Mouse (Mus musculus) C2C12 (cell line): ENCODE data around the gene Optn. TPM values are rescaled to one million over a fixed set of nuclear protein-coding genes. Genes with fewer than 3 reads are reported as not detected.

Experiments
- H3K27me3 ChIP-seq: one replicate; pipeline ENCODE4 v1.6.1; 2011; ENCODE audit not compliant: control insufficient read depth, insufficient read depth, insufficient read length
- H3K36me3 ChIP-seq: one replicate; pipeline ENCODE4 v1.6.1; 2011; ENCODE audit not compliant: control insufficient read depth, insufficient read depth
- H3K4me3 ChIP-seq: one replicate; pipeline ENCODE4 v1.5.1; 2011; ENCODE audit warnings: mild to moderate bottlenecking, control low read depth; ENCODE audit not compliant: poor library complexity, insufficient read depth, severe bottlenecking
- H3K79me2 ChIP-seq: one replicate; pipeline ENCODE4 v1.6.1; 2011; ENCODE audit not compliant: control insufficient read depth, insufficient read depth
- H3K79me3 ChIP-seq: one replicate; pipeline ENCODE4 v1.6.1; 2011; ENCODE audit warnings: low read depth, control low read depth
- H3ac ChIP-seq: one replicate; pipeline ENCODE3; 2011; ENCODE audit warnings: low read depth; ENCODE audit not compliant: control insufficient read depth, insufficient read length
- CEBPB ChIP-seq: IDR thresholded peaks from one replicate; pipeline ENCODE4 v1.6.1; 2011; ENCODE audit warnings: low read depth, mild to moderate bottlenecking, control low read depth, moderate library complexity
- CTCF ChIP-seq: IDR thresholded peaks from one replicate; pipeline ENCODE4 v1.5.1; 2011; ENCODE audit not compliant: control insufficient read depth, insufficient read depth, insufficient read length
- FOSL1 ChIP-seq: IDR thresholded peaks from one replicate; pipeline ENCODE4 v1.8.0; 2011; ENCODE audit warnings: mild to moderate bottlenecking, low read length; ENCODE audit not compliant: poor library complexity, insufficient read depth, severe bottlenecking
- MAX ChIP-seq: IDR thresholded peaks from one replicate; pipeline ENCODE4 v1.6.1; 2011; ENCODE audit warnings: mild to moderate bottlenecking, control low read depth
- MYOD1 ChIP-seq: IDR thresholded peaks from one replicate; pipeline ENCODE4 v1.6.1; 2011; ENCODE audit warnings: low read depth; ENCODE audit not compliant: control insufficient read depth, insufficient read length
- MYOG ChIP-seq: IDR thresholded peaks from one replicate; pipeline ENCODE4 v1.6.1; 2011; ENCODE audit not compliant: control insufficient read depth, insufficient read length; ENCODE audit errors: extremely low read depth
- USF1 ChIP-seq: IDR thresholded peaks from one replicate; pipeline ENCODE4 v1.6.1; 2011; ENCODE audit warnings: low read depth, mild to moderate bottlenecking, control low read depth, moderate library complexity
- polyA plus RNA-seq: library from polyadenylated mRNA; unstranded; fragments of >200 nt; fragmentation: generic; extraction: Trizol; gene quantifications from one replicate; pipeline ENCODE4 v1.2.1, GENCODE M21; 2012; ENCODE audit warnings: missing spikeins

Gene Optn
- polyA plus RNA-seq, 1 experiment: 7.4 TPM

DNA sequence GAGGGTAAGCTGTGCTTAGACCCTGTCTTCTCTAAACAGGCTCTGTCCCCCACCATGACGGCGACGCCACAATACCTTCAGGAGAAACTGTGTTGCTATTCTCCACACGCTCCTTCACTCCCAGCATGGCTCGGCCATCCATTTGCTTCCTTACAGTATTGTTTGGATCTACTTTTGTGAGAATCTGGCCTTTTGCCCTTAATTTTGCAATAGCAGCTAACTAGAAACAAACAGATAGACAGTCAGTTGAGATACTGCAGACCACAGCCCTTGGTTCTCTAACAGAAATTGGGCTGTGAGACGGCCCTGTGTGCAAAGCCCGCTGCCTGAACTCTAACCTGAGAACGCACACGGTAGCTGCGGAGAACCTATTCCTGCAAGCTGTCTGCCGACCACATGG, 68.2 kb downstream of the Optn start:
- no peak overlapping the region for H3K4me3 ChIP-seq
- no peaks in the 10 kb centered on the region for H3K27me3 ChIP-seq
- no peaks in the 10 kb centered on the region for H3K79me3 ChIP-seq
- H3K79me2 ChIP-seq: no peaks in the 10 kb centered on the region
- no peak overlapping the region for H3ac ChIP-seq
- H3K36me3 ChIP-seq: peaks cover 92% of the 10 kb centered on the region
- TF ChIP-seq CEBPB (no peak), MYOG (no peak), MYOD1 (no peak), FOSL1 (no peak), CTCF (no peak), USF1 (no peak), MAX (no peak)

DNA sequence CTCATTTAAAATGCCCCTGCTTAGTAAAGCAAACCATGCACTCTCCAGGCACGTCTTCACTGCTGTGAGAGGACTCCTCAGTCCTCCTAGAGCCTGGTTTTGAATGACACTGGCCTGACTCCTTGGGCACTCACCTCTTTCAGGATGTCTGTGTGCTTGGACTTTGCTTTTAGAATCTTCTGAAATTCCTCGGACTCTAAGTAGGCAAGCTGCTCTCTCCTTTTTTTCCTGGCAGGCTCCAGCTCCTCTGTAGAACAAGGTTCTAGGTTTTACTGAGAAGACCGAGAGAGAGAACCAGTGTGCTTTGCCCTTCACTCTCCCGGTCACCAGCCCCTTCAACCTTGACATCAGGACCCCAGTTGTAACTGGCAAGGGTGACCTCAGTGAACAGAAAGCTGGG, 69.4 kb downstream of the Optn start:
- H3K4me3 ChIP-seq: no peak overlapping the region
- H3K36me3 ChIP-seq: peaks cover 88% of the 10 kb centered on the region
- no peaks in the 10 kb centered on the region for H3K27me3 ChIP-seq
- no peaks in the 10 kb centered on the region for H3K79me3 ChIP-seq
- H3K79me2 ChIP-seq: no peaks in the 10 kb centered on the region
- H3ac ChIP-seq: no peak overlapping the region
- TF ChIP-seq CEBPB (no peak), FOSL1 (no peak), MYOD1 (no peak), USF1 (no peak)

DNA sequence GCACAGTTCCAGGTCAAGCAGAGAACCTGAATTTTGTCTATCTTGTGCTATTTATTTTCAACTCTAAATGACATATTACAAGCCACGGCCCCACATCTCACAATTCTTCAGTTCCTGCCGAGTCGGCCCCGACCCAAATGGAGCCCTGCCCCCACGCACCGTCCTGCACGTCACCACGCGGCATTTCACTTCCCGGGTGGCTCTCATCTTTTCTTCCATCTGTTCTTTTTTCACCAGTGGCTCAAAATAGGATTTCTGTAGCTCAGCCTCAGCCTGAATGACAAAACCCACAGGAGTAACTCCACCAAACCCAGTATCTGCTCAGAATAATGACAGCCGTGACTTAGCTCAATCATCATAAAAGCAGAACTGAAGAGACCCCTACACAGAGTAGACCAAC, 70.3 kb downstream of the Optn start:
- Histone ChIP-seq H3K36me3 (peaks cover 81% of the 10 kb centered on the region), H3K79me2 (no peaks in the 10 kb centered on the region), H3K79me3 (no peaks in the 10 kb centered on the region), H3K4me3 (no peak overlapping the region), H3ac (no peak overlapping the region), H3K27me3 (no peaks in the 10 kb centered on the region)
- TF ChIP-seq MAX: no peak
- no peak for TF ChIP-seq CEBPB
- no peak for TF ChIP-seq MYOD1
- TF ChIP-seq CTCF: no peak
- no peak for TF ChIP-seq MYOG
- no peak for TF ChIP-seq FOSL1

DNA sequence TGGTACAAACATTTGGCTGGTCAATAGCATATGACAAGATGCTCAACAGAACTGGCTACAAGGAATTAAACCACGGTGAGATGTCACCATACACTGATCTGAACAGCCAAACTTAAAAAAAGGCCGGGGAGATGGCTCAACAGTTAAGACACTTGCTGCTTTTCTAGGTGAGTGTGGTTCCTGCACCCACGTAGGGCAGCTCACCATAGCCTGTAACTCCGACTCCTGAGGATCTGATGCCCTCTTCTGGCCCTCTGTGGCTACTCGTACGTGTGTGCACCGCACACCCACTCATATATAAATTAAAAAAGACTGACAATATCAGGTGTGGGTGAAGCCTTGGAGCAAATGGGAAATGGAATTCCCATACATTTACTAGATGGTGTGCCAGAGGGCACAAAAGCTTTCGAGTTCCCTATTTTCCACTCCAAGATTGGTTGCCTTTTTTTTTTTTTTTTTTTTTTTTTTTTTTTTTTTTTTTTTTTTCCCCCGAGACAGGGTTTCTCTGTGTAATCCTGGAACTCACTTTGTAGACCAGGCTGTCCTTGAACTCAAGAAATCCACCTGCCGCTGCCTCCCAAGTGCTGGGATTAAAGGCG, 74.9 kb downstream of the Optn start:
- Histone ChIP-seq H3ac (no peak overlapping the region), H3K79me2 (no peaks in the 10 kb centered on the region), H3K4me3 (no peak overlapping the region), H3K27me3 (no peaks in the 10 kb centered on the region), H3K36me3 (peaks cover 39% of the 10 kb centered on the region), H3K79me3 (no peaks in the 10 kb centered on the region)
- TF ChIP-seq FOSL1 (no peak), CTCF (no peak), MYOG (no peak), CEBPB (no peak), MAX (no peak), USF1 (no peak), MYOD1 (no peak)

DNA sequence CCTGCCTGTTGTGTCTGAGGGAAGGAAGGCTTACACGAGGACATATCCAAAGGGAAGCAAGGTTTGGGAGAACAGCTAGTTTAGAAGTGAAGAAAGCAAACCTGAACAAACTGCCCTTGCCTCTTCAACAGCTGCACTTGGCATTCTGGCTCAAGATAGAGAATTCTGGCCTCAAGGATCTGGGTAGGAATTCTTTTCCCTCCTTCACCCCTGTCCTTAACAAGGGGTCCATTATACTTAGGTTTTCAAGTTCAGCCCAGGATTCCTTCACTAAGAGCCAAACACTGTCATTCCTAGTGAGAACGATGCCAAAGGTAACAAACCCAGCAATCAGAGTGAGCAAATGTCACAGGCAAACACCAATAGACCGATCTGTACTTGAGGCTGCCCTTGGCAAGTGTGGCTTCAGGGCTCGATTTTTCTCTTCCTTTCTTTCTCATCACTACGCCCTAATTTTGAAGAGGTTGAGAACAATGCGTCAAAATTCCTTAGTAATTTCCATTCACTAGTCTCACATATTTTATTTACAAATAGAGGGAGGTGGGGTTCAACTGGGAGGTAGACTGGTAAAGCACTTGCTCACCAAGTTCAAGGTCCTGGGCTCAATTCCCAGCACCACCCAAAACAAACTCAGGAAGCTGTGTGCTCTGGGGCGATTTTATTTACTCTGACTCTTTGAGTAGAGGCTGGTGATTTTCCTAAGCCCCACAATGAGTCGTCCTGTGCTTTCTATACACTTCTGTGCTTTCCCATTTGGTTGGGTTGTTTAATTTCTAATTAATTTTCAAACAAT, 76.3 kb downstream of the Optn start:
- no peaks in the 10 kb centered on the region for H3K79me3 ChIP-seq
- no peak for TF ChIP-seq CEBPB
- no peak for TF ChIP-seq MYOG
- TF ChIP-seq FOSL1: no peak
- TF ChIP-seq MAX: no peak
- TF ChIP-seq CTCF: no peak
- TF ChIP-seq USF1: no peak
- TF ChIP-seq MYOD1: no peak
- no peaks in the 10 kb centered on the region for H3K79me2 ChIP-seq
- no peak overlapping the region for H3ac ChIP-seq
- H3K36me3 ChIP-seq: peaks cover 30% of the 10 kb centered on the region
- no peaks in the 10 kb centered on the region for H3K27me3 ChIP-seq
- H3K4me3 ChIP-seq: no peak overlapping the region
